Mouse (Mus musculus) myocyte (in vitro differentiated cells): ENCODE measurements at regions not wholly inside any gene's neighbourhood (a gene's known extent, or its start where the extent isn't known, plus 50 kb on each side); places are given as distances from the start of the nearest gene placed in this dataset.

Experiments used
- CEBPB ChIP-seq: IDR thresholded peaks from 2 replicates; pipeline ENCODE4 v1.6.1; 2011; ENCODE audit warnings: mild to moderate bottlenecking, moderate library complexity; ENCODE audit not compliant: poor library complexity, insufficient read depth, severe bottlenecking
- POLR2A ChIP-seq: IDR thresholded peaks from one replicate; pipeline ENCODE4 v1.6.1; 2011; ENCODE audit warnings: low read depth, mild to moderate bottlenecking, control low read depth, moderate library complexity; ENCODE audit not compliant: insufficient read length

DNA sequence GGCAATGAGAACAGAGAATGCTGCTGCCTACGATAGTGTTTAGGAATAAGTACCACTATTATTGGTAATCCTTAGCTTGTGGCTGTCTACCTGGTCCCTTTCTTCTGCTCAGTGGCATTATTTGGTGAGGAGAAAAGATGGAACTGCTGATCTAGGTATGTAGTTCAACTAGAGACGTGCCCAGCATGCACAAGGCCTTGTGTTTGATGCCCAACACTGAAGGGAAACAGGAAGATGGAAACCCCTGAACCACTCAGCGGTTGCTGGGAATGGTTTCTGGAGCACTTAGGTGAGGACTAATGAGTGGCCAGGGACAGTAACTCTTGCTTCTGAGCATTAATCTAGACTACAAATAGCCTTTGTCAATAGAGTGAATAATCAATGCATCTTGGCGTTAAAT is 1145.5 kb downstream of the Adam3 start:
- TF ChIP-seq CEBPB (no peak), POLR2A (no peak)
